8 mouse cellular contexts compared by ENCODE assay signal in genomic region chr19:54044507-54045371, GRCm38 (mm10). TPM values are rescaled to one million over a fixed set of nuclear protein-coding genes. Genes with fewer than 3 reads are reported as not detected.
DNase-seq lines count a peak whose midpoint lies in the region; ATAC-seq and TF ChIP-seq lines count a peak whose summit lies in the region.

No protein-coding gene starts in this region.

- H3K4me1 ChIP-seq in intestine, embryonic 15.5 days (replicated peaks): peaks cover 39% of the 10 kb centered on the region
- peaks cover 26% of the 10 kb centered on the region for H3K4me1 ChIP-seq in small intestine, adult 2 months (ENCODE audit: control insufficient read depth, insufficient read depth, insufficient read length, low read length)

- no peak for TF ChIP-seq POLR2A in small intestine, adult 2 months (IDR thresholded peaks at IDR 0.05; ENCODE audit: low read depth, low read length)

- 0 out of 2 replicates have a peak overlapping the region, but pooled peaks have one; percentile 48 for H3K27ac ChIP-seq in intestine, embryonic 15.5 days
- H3K27ac ChIP-seq in small intestine, adult 2 months (ENCODE audit: insufficient read depth, low read depth, low read length): 0 out of 2 replicates have a peak overlapping the region, but pooled peaks have one; percentile 34

- peak; percentile 34 for DNase-seq in gastrocnemius, adult 18-20 months (ENCODE audit: low spot score)
- no peak for DNase-seq in gastrocnemius, adult 8-10 months (ENCODE audit: low spot score in 2 of 2)
- peak; percentile 47 for DNase-seq in gastrocnemius, postnatal 14 days
- DNase-seq in left cerebral cortex, postnatal 14 days (ENCODE audit: low spot score in 2 of 2): peak; percentile 82 to 88
- peak; percentile 89 for DNase-seq in mesoderm, embryonic 11.5 days (ENCODE audit: low read depth, low spot score)

- H3K9ac ChIP-seq in intestine, embryonic 15.5 days: peak overlapping the region; percentile 71

- ATAC-seq in common myeloid progenitor, adult 5-6 weeks (replicated peaks; ENCODE audit: low read depth, poor library complexity, severe bottlenecking): peak; percentile 23; the same call in 1 of the 2 replicates
- peak; percentile 85 for ATAC-seq in intestine, embryonic 15.5 days

- under 1% methylated on average over 59 of the region's 59 CpGs for WGBS in intestine, embryonic 15.5 days
- WGBS in small intestine, adult 2 months: 1% methylated on average over 57 of the region's 59 CpGs

- no peaks in the 10 kb centered on the region for H3K36me3 ChIP-seq in intestine, embryonic 15.5 days
- H3K36me3 ChIP-seq in small intestine, adult 2 months (ENCODE audit: control insufficient read depth, insufficient read depth, low read length): no peaks in the 10 kb centered on the region

- peak overlapping the region; percentile 60 for H3K4me3 ChIP-seq in intestine, embryonic 15.5 days (replicated peaks)
- peak overlapping the region; percentile 79 for H3K4me3 ChIP-seq in small intestine, adult 2 months (ENCODE audit: low read depth, low read length)

- intact Hi-C loops in gastrocnemius, postnatal 14 days (cut with DNase I; ENCODE audit: low total_unique reads): loop anchor here (10.0 kb wide), 2 partner anchors 200 to 490 kb away; no protein-coding TSS in a partner anchor
- intact Hi-C loops in left cerebral cortex, postnatal 14 days (cut with DNase I): loop anchor here (2.0 to 10.0 kb wide), 5 partner anchors 133 to 1160 kb away; no protein-coding TSS in a partner anchor

- no peaks in the 10 kb centered on the region for H3K9me3 ChIP-seq in intestine, embryonic 15.5 days

- peak; percentile 74 for TF ChIP-seq CTCF in small intestine, adult 2 months (IDR thresholded peaks at IDR 0.05; ENCODE audit: extremely low read depth, insufficient read length, insufficient replicate concordance, low read depth, low read length)

- peak overlapping the region; percentile 100 for H3K4me2 ChIP-seq in intestine, embryonic 15.5 days (replicated peaks)

- peaks cover 23% of the 10 kb centered on the region for H3K27me3 ChIP-seq in intestine, embryonic 15.5 days (replicated peaks)
- peaks cover 19% of the 10 kb centered on the region for H3K27me3 ChIP-seq in small intestine, adult 2 months (ENCODE audit: control insufficient read depth, insufficient read depth, low read length)

RNA-seq across cellular contexts. Expression of gene Adra2a, which starts 0.8 kb away (rescaled TPM):
- under 1 TPM; 0.26 to 0.43 TPM for total RNA-seq in gastrocnemius, adult 18-20 months (2021)
- total RNA-seq in gastrocnemius, adult 8-10 months (2022): under 1 TPM; 0.10 to 0.38 (median 0.24) TPM
- 0.32 and 0.49 TPM in 2 replicates for total RNA-seq in common myeloid progenitor, adult 5-6 weeks (2017)
- total RNA-seq in gastrocnemius, postnatal 14 days (2021): 1 to 10 TPM in 1 of 2 experiments, under 1 TPM in 1; 0.78 to 1.2 TPM
- 1.4 TPM in 2 replicates for polyA plus RNA-seq in intestine, embryonic 15.5 days (2015; fragmentation: Nextera tagmentation; extraction: Ambion mirVana)
- total RNA-seq in left cerebral cortex, postnatal 14 days (2021): 10 to 100 TPM; 28.0 to 33.8 TPM
- 6.8 TPM in 2 replicates for polyA plus RNA-seq in small intestine, adult 2 months (2012; rRNA removed)

Comparison
In these comparisons a context has a peak if more than half of its experiments do, and no peak if none do; other contexts are left out.
1. DNase-seq: peak in gastrocnemius, adult 18-20 months (single experiment), gastrocnemius, postnatal 14 days (single experiment), left cerebral cortex, postnatal 14 days (2 of 2) and mesoderm, embryonic 11.5 days (single experiment); none in gastrocnemius, adult 8-10 months (0 of 2).
2. RNA of gene Adra2a, which starts 0.8 kb away (total RNA-seq): 28.0 to 33.8 TPM in left cerebral cortex, postnatal 14 days; 0.78 to 1.2 TPM in gastrocnemius, postnatal 14 days, 0.26 to 0.43 TPM in gastrocnemius, adult 18-20 months, 0.10 to 0.38 TPM in gastrocnemius, adult 8-10 months and 0.32 to 0.49 TPM in common myeloid progenitor, adult 5-6 weeks; every median in the first group is over 10 times any median in the second.